Mouse (Mus musculus) forebrain, embryonic 11.5 days (tissue): ENCODE results near the gene Zfp677. TPM values are rescaled to one million over a fixed set of nuclear protein-coding genes. Genes with fewer than 3 reads are reported as not detected.

Experiments used
- polyA plus RNA-seq: library from polyadenylated mRNA; unstranded; fragments of >200 nt; fragmentation: Nextera tagmentation; extraction: Ambion mirVana; gene quantifications from 2 replicates; pipeline ENCODE4 v1.2.1, GENCODE M21; 2014

The Zfp677 gene
- polyA plus RNA-seq, 1 experiment from 2014 or later, result 2.9 TPM

Other genes starting within 250 kb of the Zfp677 start
- gene Vmn1r234, start 157.7 kb upstream of the Zfp677 start, polyA plus RNA-seq, result not detected in 2 replicates
- gene Vmn1r235, start 127.3 kb upstream of the Zfp677 start, polyA plus RNA-seq, result not detected in 2 replicates
- not detected in 2 replicates for gene Vmn1r236, start 100.8 kb upstream of the Zfp677 start, polyA plus RNA-seq
- not detected in 2 replicates for gene Vmn1r237, start 71.9 kb upstream of the Zfp677 start, polyA plus RNA-seq
- 1.8 and 2.4 TPM in 2 replicates for gene Zfp54, start 39.5 kb downstream of the Zfp677 start, polyA plus RNA-seq
- 13.7 and 14.6 TPM in 2 replicates for gene Zfp51, start 66.6 kb downstream of the Zfp677 start, polyA plus RNA-seq
- 9.6 TPM in 2 replicates for gene Zfp53, start 105.2 kb downstream of the Zfp677 start, polyA plus RNA-seq
- 1.2 and 1.3 TPM in 2 replicates for gene Zfp52, start 151.8 kb downstream of the Zfp677 start, polyA plus RNA-seq
- gene Zfp948, start 183.3 kb downstream of the Zfp677 start, polyA plus RNA-seq, result 16.3 and 18.6 TPM in 2 replicates